Mouse (Mus musculus) liver, embryonic 14.5 days (tissue): ENCODE measurements around the gene Smim1.

Source experiments
- CTCF ChIP-seq: IDR thresholded peaks from 2 replicates; pipeline ENCODE4 v1.5.1; 2016; ENCODE audit warnings: antibody characterized with exemption, low read depth, control low read depth
- EP300 ChIP-seq: IDR thresholded peaks from 2 replicates; pipeline ENCODE4 v1.6.1; 2016; ENCODE audit warnings: antibody characterized with exemption, low read depth

DNA sequence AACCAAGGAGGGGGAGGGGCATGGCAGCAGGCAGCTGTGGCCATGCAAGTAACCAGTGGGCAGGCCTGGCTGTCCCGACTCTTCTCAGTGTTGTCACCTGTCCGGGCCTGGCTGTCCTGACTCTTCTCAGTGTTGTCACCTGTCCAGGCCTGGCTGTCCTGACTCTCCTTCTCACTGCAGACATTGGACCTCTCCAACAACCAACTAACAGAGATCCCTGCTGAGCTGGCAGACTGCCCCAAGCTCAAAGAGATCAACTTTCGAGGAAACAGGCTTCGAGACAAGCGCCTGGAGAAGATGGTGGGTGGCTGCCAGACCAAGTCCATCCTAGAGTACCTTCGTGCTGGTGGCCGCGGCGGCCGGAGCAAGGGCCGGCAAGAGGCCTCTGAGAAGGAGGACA, 10.6 kb downstream of the Smim1 start:
- TF ChIP-seq CTCF, result no peak
- TF ChIP-seq EP300, result no peak
